Mouse (Mus musculus): Measurements from ENCODE around the gene Eloa. TPM values are rescaled to one million over a fixed set of nuclear protein-coding genes. Genes with fewer than 3 reads are reported as not detected.

Eloa gene
- polyA plus RNA-seq, 1 experiment = 16.8 TPM

GRCm38 (mm10) chr4:135963457-135964193 is 57.9 kb downstream of the Eloa start, which contains the start of gene Gale:
Gene Gale, plus strand, starts transcription at chr4:135963727.
- Histone ChIP-seq H3K4me3 (ENCODE audit: insufficient read depth, low read length) (peak within 1 kb of the TSS; percentile 47), H3K27ac (ENCODE audit: insufficient read depth, low read length) (peak within 1 kb of the TSS; percentile 78)
- TF ChIP-seq CTCF (IDR thresholded peaks at IDR 0.05; ENCODE audit: extremely low read depth, insufficient read depth, low read length) = no peak
- peak; percentile 83; the same call in 1 of the 2 replicates for TF ChIP-seq POLR2A (IDR thresholded peaks at IDR 0.05; ENCODE audit: extremely low read depth, insufficient read depth, low read length)

GRCm38 (mm10) chr4:135962946-135963345 is 58.6 kb downstream of the Eloa start:
- H3K4me3 ChIP-seq (ENCODE audit: insufficient read depth, low read length) = peak overlapping the region; percentile 47
- no peaks in the 10 kb centered on the region for H3K4me1 ChIP-seq (ENCODE audit: control insufficient read depth, insufficient read depth, low read length)
- H3K27ac ChIP-seq (ENCODE audit: insufficient read depth, low read length) = peak overlapping the region; percentile 78
- no peak for TF ChIP-seq POLR2A (IDR thresholded peaks at IDR 0.05; ENCODE audit: extremely low read depth, insufficient read depth, low read length)
- TF ChIP-seq CTCF (IDR thresholded peaks at IDR 0.05; ENCODE audit: extremely low read depth, insufficient read depth, low read length) = no peak

More at GRCm38 (mm10) chr4:135963457-135964193, 57.9 kb downstream of the Eloa start, which contains the start of gene Gale:
- no peaks in the 10 kb centered on the region for H3K4me1 ChIP-seq (ENCODE audit: control insufficient read depth, insufficient read depth, low read length)

- Histone ChIP-seq H3K4me1 (ENCODE audit: control insufficient read depth, insufficient read depth, low read length) (no peaks in the 10 kb centered on the region), H3K27ac (ENCODE audit: insufficient read depth, low read length) (no peak overlapping the region), H3K4me3 (ENCODE audit: insufficient read depth, low read length) (no peak overlapping the region)
- TF ChIP-seq CTCF (IDR thresholded peaks at IDR 0.05; ENCODE audit: extremely low read depth, insufficient read depth, low read length) = no peak
- TF ChIP-seq POLR2A (IDR thresholded peaks at IDR 0.05; ENCODE audit: extremely low read depth, insufficient read depth, low read length) = no peak
These were observed 59.4 kb downstream of the Eloa start for GRCm38 (mm10) chr4:135962198-135962597.

- no peaks in the 10 kb centered on the region for H3K4me1 ChIP-seq (ENCODE audit: control insufficient read depth, insufficient read depth, low read length)
- H3K4me3 ChIP-seq (ENCODE audit: insufficient read depth, low read length) = no peak overlapping the region
- TF ChIP-seq CTCF (IDR thresholded peaks at IDR 0.05; ENCODE audit: extremely low read depth, insufficient read depth, low read length) (no peak), POLR2A (IDR thresholded peaks at IDR 0.05; ENCODE audit: extremely low read depth, insufficient read depth, low read length) (no peak)
- no peak overlapping the region for H3K27ac ChIP-seq (ENCODE audit: insufficient read depth, low read length)
These were observed 59.9 kb downstream of the Eloa start for GRCm38 (mm10) chr4:135961709-135962108.

GRCm38 (mm10) chr4:135960717-135961116 is 60.8 kb downstream of the Eloa start:
- no peak for TF ChIP-seq POLR2A (IDR thresholded peaks at IDR 0.05; ENCODE audit: extremely low read depth, insufficient read depth, low read length)
- TF ChIP-seq CTCF (IDR thresholded peaks at IDR 0.05; ENCODE audit: extremely low read depth, insufficient read depth, low read length) = peak; percentile 96
- no peaks in the 10 kb centered on the region for H3K4me1 ChIP-seq (ENCODE audit: control insufficient read depth, insufficient read depth, low read length)
- no peak overlapping the region for H3K27ac ChIP-seq (ENCODE audit: insufficient read depth, low read length)
- no peak overlapping the region for H3K4me3 ChIP-seq (ENCODE audit: insufficient read depth, low read length)

GRCm38 (mm10) chr4:135958354-135958753 is 63.2 kb downstream of the Eloa start:
- Histone ChIP-seq H3K27ac (ENCODE audit: insufficient read depth, low read length) (no peak overlapping the region), H3K4me1 (ENCODE audit: control insufficient read depth, insufficient read depth, low read length) (no peaks in the 10 kb centered on the region), H3K4me3 (ENCODE audit: insufficient read depth, low read length) (no peak overlapping the region)
- no peak for TF ChIP-seq CTCF (IDR thresholded peaks at IDR 0.05; ENCODE audit: extremely low read depth, insufficient read depth, low read length)
- no peak for TF ChIP-seq POLR2A (IDR thresholded peaks at IDR 0.05; ENCODE audit: extremely low read depth, insufficient read depth, low read length)

GRCm38 (mm10) chr4:135955886-135956285 is 65.7 kb downstream of the Eloa start:
- Histone ChIP-seq H3K4me3 (ENCODE audit: insufficient read depth, low read length) (no peak overlapping the region), H3K4me1 (ENCODE audit: control insufficient read depth, insufficient read depth, low read length) (no peaks in the 10 kb centered on the region), H3K27ac (ENCODE audit: insufficient read depth, low read length) (no peak overlapping the region)
- TF ChIP-seq CTCF (IDR thresholded peaks at IDR 0.05; ENCODE audit: extremely low read depth, insufficient read depth, low read length) (no peak), POLR2A (IDR thresholded peaks at IDR 0.05; ENCODE audit: extremely low read depth, insufficient read depth, low read length) (no peak)

GRCm38 (mm10) chr4:135954241-135954640 is 67.3 kb downstream of the Eloa start:
- H3K27ac ChIP-seq (ENCODE audit: insufficient read depth, low read length) = no peak overlapping the region
- no peak overlapping the region for H3K4me3 ChIP-seq (ENCODE audit: insufficient read depth, low read length)
- TF ChIP-seq POLR2A (IDR thresholded peaks at IDR 0.05; ENCODE audit: extremely low read depth, insufficient read depth, low read length) = no peak
- peak; percentile 91 for TF ChIP-seq CTCF (IDR thresholded peaks at IDR 0.05; ENCODE audit: extremely low read depth, insufficient read depth, low read length)
- H3K4me1 ChIP-seq (ENCODE audit: control insufficient read depth, insufficient read depth, low read length) = peaks cover 3% of the 10 kb centered on the region

Other genes with a start within 250 kb of the Eloa start
- 49.1 and 54.7 TPM in 2 replicates for gene Srsf10, start 166.0 kb downstream of the Eloa start, polyA plus RNA-seq (2012; rRNA removed)
- 55.4 and 61.0 TPM in 2 replicates for gene Pnrc2, start 147.9 kb downstream of the Eloa start, polyA plus RNA-seq (2012; rRNA removed)
- 0.11 and 0.15 TPM in 2 replicates for gene Cnr2, start 126.4 kb downstream of the Eloa start, polyA plus RNA-seq (2012; rRNA removed)
- 36.9 and 37.8 TPM in 2 replicates for gene Fuca1, start 101.0 kb downstream of the Eloa start, polyA plus RNA-seq (2012; rRNA removed)
- gene Hmgcl, start 75.3 kb downstream of the Eloa start, polyA plus RNA-seq (2012; rRNA removed) = 46.4 and 50.5 TPM in 2 replicates
- 35.9 and 38.9 TPM in 2 replicates for gene Gale, start 58.0 kb downstream of the Eloa start, polyA plus RNA-seq (2012; rRNA removed)
- 98.6 and 108 TPM in 2 replicates for gene Lypla2, start 49.1 kb downstream of the Eloa start, polyA plus RNA-seq (2012; rRNA removed)
- gene Pithd1, start 34.5 kb downstream of the Eloa start, polyA plus RNA-seq (2012; rRNA removed) = 103 and 110 TPM in 2 replicates
- gene Rpl11, start 31.7 kb upstream of the Eloa start, polyA plus RNA-seq (2012; rRNA removed) = 511 and 520 TPM in 2 replicates
- gene Id3, start 121.7 kb upstream of the Eloa start, polyA plus RNA-seq (2012; rRNA removed) = 75.7 and 82.9 TPM in 2 replicates
- 0.67 and 0.78 TPM in 2 replicates for gene E2f2, start 150.6 kb upstream of the Eloa start, polyA plus RNA-seq (2012; rRNA removed)
- 2.9 and 3.2 TPM in 2 replicates for gene Asap3, start 184.6 kb upstream of the Eloa start, polyA plus RNA-seq (2012; rRNA removed)
- gene Tcea3, start 226.0 kb upstream of the Eloa start, polyA plus RNA-seq (2012; rRNA removed) = 0.53 and 0.92 TPM in 2 replicates